Mouse (Mus musculus) Muller cell, postnatal 12 days (primary cell): ENCODE data around the gene Hcst.

ENCODE experiments used
- DNase-seq: peaks from one replicate; pipeline ENCODE4 v3.0.0-alpha.2; 2015; ENCODE audit errors: inconsistent ontology term

Hcst gene

DNA sequence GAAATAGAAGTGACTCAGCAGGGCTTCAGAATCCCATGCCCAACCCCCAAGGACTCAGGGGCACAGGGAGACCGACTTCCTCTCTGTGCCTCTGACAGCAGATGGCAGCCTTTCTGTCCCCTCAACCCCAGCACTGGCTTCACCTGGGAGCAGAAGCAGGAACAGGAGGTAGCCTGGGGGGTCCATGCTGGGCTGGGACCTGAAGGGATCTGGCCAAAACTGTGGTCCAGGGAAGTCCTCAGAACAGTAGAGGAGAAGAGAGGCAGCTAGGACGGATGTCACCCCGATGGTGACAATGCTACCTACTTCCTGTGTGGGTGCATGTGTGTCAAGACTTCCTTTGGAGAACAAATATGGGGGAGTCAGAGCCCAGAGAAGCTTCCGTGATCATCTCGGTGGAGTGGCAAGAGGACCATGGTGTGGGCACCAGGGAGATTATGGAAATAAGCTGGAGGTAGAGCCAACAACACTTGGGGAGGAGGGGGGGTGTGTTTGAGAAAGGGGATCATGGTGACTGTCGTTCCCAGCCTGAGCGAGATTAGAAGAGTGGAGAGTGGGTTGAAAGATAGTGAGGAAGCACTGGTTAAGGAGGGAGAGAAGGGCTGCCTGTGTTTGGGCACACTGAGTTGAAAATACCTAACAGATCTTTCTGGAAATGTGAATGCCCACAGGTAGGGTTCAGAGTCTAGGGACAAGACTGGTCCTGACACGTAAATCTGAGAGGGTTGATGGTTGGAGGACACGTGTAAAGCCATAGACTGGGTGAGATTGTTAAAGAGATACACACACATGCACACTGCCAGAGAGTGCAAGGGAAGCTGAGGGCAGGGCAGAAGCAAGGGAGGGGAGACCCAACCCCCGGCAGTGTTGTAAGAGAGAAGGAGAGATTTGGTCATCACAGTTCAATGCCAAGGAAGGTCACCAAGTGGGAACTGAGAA, at the start of gene Hcst:
Gene Hcst (minus strand): TSS at position 294 of the 939 bp plus-strand sequence.
- DNase-seq, result no peak

DNA sequence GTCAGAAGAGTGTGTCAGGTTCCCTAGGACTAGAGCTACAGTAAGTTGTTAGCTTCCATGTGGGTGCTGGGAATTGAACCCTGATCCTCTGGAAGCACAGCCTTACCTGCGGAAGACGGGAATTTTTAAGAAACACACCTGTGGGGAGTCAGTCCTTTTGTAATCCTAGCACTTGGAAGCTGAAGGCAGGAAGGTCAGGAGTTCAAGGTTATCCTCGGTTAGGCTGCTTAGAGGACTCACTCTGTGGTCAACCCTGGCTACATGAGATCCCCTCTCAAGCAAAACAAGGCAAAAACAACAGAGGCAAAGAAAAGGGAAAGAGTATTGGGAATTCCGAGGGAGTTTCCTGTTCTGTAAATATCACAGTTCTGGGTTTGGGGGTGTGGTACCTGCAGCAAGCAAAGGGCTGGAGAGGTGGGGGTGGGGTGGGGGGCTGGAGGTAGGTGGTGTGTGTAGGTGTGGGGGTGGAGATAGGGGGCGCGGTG, 45.2 kb upstream of the Hcst start:
- no peak for DNase-seq

DNA sequence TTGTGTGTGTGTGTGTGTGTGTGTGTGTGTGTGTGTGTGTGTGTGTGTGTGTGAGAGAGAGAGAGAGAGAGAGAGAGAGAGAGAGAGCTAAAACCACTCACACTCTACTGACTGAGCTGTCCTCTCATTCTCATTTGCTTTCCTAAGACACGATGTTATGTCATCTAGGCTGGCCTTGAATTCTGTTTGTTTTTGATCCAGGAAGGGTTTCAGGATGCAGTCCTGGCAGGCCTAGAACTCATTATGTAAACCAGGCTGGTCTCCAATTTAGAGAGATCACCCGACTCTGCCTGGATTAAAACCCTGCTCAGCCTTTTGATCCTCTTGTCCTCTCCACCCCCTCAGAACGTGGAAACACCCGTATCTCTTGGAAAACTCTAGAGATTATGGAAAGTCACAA, 44.3 kb upstream of the Hcst start:
- no peak for DNase-seq

DNA sequence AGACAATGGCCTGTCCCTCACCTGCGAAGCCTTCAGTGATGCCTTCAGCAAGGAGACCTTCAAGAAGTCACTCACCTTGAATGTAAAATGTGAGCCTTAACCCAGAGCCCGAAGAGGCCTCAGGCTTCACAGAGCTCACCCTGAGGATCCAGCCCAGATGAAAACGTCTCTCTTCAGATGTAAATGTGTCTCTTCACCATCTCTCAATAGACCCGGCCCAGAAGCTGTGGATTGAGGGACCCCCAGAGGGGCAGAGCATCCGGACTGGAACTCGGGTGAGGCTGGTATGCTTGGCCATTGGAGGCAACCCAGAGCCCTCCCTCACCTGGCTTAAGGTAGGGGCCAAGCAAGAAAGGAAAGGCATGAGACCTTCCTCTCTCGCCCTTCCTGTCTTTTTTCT, 43.9 kb upstream of the Hcst start:
- no peak for DNase-seq

DNA sequence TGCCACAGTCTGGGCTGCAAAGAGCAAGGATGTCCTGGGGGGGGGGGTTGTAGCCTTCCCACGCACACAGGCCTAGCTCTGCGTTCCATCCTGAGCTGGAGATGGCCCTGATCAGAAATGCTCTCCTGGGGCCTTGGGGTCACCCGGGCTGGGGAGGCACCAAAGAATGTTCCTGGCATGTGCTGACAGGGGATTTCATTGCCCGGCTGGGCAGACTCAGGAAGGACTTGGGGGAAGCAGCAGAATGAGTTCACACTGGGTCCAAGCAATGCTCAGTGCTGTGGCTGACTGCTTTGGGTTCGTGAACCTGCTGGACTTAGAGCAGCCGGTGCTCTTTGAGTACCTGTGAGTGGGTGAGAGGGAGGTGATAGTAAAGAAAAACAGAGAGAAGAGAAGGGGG, 39.8 kb upstream of the Hcst start:
- DNase-seq, result no peak

DNA sequence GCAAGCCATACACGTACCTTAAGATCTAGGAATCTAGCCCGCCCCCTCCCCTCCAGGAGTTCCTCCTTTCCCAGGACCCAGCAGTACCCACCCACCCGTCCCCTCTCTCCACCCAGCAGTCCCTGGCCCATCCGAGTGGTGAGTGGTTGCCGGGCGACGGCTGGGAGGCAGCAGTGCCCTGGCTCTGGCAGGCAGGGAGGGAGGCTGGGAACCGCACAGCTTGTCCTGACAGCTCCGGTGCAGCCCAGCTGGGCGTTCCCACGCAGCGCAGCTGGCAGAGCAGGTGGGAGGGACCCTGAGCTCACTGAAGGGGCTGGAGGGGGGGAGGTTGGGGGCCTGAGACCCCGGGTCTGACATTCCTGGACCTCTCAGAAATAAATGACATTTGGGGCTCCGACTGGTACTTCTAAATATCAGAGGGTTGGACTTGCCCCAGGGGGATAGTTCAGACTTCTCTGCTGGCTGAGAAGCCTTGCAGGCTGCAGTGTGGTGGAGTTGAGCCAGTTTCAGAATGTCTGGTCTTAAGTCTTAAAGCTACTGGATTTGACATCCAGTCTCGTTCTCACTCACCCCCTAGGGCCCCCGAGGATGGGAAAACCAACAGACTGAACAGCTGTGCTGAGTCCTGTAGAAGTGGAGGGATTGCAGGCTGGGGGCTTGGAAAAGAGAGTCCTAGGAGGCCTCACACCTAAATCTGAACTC, 38.1 kb upstream of the Hcst start, which contains the start of the genes Kirrel2 and Nphs1:
Gene Kirrel2 (minus strand): TSS at position 62 of the 702 bp plus-strand sequence.
Gene Nphs1 (plus strand): TSS at position 687 of the 702 bp plus-strand sequence.
- DNase-seq, result no peak

DNA sequence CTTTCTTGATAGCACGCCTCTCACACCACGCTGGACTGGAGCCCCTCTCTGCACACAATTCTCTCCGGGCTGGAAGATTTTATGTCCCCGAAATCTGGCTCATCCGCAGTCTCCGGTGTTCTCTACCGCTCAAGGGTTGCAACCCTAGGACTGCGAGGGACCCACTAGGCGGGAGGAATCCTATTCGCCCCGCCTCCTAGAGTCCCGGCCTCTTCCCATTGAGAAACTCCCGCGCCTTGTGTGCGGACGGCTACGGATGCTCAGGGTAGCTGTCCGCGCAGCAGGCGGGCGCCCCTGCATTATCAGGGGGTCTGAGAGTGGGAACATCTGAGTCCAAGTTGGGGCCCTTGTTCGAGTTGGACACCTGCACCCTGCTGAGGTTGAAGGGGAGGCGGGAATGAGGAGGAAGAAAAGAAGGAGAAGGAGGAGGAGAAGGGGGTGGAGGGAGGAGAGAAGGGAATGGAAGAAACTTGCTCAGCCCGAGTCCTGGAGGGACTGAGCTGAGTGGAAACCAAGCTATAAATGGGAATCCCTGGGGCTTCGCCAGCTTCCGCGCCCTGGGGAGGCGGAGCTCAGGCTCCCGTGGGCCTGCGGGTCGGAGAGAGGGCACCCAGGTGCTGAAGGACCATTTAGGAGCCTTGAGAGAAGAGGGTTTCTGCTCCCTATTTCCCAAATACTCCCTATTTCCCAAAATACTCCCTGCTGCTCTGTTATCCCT, 37.4 kb upstream of the Hcst start:
- no peak for DNase-seq

DNA sequence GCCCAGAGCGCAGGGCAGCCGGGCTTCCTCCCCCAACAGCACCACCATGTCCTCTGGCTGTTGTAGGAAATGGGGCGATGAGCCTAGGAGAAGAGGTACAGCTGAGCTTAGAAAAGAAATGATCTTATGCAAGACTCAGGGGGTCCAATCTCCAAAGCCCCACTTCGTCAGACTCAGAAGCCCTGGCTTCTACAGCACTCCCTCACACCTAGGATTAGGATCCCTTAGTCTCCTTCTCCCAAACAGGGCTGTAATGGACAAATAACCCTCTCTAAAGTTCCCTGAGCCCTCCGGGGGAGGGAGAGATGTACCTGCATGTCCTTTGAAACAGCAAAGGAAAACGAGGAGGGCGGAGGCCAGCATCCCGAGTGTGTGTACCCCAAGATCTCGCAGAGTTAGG, 36.8 kb upstream of the Hcst start:
- DNase-seq, result no peak

DNA sequence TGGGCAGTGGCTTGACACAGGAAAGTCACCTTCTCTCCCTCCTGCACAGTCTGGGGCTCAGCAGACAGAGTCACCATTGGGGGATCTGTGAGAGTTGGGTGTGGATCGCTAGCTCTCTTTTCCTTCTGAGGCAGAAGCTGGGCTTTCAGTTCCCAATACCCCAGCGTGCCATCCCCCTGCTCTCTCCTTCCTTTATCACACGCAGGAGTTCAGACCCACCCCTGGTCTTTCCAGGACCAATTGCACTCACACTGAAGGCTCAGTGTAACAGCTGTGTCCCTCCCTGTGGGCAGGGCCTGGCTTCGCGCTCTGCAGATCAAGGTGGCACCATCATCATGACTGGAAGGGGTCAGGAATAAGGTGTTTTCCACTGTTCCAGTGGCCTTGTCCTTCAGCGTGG, 34.6 kb upstream of the Hcst start:
- DNase-seq, result no peak

DNA sequence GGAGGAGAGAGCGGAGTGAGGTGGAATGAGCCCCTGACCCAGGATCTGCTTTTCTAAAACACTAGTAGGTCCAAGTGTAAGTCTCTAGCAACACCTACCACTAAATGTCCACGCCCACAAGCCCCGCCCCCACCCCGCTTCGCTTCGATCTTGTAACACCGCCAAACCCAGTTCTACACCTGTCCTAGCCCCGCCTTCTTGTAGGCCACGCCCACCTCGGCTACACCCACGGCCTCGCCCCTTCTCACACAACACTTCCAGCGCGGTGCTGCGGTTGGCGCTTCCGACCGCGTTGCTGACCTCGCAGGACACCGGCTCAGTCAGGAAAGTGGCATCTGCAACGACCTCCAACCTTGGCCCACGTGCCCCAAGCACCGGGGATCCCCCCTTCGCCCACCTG, 34.1 kb upstream of the Hcst start:
- no peak for DNase-seq

DNA sequence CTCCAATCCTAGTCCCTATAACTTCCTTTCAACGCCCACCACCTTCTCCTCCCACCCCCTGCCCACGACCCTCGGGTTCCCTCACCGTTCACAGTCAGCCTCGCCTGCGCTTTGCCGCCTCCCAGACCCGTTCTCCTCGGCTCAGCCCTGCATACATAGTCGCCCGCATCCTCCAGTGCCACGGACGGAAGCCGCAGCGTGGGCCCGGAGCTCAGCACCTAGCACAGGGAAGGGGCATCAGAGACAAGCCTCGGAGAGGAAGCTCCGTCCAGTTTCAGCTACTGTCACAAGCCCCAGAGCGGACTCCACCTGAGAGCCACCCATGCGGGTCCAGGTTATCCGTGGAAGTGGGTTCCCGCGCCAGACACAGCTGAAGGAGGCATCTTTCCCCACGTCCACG, 33.7 kb upstream of the Hcst start:
- DNase-seq, result no peak

DNA sequence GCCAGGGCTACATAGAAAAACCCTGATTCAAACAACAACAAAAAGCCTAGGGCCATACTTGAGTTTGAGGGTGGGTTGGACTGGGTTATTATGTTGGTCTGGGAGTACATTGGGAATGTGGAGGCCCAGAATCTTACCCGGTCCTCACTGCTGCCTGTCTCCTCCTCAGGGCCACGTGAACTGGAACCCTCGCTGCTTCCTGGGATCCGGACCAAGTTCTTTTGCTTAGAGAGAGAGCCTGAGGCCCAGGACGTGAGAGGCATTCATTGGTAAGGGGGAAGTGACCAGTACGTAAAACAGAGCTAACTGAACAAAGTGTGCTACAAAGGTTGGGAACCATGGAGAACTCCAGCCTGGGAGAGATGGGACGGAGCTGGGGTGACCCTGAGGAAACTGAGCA, 30.6 kb upstream of the Hcst start:
- no peak for DNase-seq

DNA sequence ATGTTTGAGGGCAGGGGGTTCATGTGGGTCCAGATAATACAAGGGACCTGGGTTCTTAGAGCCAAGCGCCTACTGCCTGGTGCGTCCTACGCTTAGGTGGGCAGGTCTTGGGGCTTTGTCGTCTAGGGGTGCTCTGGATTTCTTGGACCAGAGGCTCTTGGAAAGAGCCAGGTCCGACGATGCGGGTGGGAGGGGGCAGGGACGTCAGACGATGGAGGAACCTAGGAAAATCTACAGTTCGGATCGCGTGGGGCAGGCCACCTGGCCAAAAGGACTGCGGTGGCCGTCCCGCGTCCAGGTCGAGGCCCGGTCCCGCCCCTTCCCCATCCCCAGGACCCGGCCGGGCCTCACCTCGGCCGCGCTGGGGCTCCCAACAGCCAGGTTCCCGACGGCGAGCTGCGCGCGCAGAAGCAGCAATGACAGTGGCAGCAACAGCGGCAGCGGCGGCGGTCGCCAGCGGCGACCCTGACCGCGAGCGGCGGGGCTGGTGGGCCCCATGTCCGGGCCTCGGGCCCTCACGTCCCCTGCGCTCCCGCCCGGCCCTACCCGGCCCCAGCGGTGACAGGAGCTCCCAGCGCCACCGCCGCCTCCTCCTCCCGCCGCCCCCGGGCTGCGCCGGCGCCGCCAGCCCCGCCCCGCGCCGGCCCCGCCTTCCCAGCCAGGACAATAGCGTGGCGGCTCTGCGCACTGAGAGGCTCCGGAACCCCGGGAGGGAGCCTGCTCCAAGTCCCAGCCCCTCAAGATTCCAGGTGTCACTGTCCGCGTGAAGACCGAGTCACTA, 25.5 kb upstream of the Hcst start, which contains the start of gene Aplp1:
Gene Aplp1 (minus strand): TSS at position 565 of the 781 bp plus-strand sequence.
- peak; percentile 65 for DNase-seq

DNA sequence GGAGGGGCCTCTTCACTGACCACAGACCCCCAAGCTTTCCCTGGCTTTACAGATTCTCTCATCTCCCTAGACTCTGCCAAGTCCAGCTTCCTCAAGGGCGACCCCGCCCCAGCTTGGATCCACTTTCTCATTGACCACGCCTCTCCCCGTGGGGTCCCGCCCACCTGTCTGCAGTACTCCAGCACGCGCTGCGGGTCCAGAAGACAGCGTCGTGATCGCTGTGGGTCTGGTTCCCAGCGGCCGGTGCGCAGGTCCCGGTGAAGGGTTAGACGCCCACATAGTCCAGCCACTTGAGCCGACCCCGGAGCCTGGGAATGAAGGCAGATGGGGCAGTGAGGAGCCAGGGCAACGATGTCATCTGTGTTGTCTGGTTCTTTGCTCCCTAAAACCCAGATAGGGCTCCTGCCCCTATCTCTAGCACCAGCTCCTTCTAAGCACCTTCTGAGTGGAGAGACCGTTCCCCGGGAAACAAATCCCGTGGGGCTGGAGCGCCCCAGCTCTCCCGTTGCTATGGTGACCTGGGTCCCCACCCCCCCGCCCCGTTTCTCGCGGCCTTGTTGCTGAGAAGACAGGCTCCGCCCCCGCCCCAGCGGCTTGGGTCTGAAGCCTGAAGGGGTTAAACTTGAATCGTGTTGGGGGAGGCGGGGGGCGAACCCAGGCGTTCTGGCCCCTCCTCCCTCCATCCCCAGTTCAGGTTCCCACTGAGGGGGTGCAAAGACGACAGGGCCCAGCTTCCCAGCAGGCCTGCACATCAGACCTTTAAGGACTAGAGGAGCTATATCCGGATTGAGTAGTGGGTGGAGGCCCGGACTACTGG, 24.7 kb upstream of the Hcst start:
- no peak for DNase-seq

DNA sequence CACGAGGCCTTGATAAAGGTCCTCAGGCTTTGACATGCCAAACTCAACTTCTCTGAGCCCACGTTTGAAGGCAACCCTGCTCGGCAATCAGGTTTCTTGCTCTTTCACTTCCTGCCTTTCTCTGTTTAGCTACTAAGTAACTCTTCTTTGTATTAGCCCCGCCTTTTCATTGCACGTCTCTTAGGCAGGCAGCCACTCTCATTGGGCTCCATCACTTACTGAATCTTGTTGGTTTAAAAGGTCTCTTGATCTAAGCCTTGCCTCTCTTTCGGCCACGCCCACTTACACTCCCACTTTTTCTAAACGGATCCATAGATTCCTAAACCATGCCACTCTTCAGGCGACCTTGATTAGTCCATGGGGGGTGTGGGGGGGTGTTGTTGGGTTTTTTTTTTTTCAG, 24.0 kb upstream of the Hcst start:
- DNase-seq, result no peak

DNA sequence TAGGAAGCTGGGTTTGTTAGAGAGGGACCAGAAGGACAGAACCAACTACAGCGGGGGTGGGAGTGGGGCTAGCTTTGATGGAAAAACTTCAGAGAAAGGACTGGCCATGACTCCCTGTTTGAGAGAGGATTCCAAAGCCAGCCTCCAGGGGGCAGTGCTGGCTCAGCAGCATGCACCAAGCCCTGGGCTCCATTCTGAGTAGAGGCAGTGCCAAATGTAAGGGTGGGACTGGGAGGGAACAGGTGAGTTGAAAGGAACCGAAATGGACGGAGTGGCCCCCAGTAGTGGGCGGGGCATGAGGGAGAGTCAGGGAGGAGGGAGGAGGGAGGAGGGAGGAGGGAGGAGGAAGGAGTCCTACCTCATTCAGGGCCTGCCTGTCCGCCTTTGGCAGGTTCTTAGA, 21.0 kb upstream of the Hcst start:
- DNase-seq, result no peak

DNA sequence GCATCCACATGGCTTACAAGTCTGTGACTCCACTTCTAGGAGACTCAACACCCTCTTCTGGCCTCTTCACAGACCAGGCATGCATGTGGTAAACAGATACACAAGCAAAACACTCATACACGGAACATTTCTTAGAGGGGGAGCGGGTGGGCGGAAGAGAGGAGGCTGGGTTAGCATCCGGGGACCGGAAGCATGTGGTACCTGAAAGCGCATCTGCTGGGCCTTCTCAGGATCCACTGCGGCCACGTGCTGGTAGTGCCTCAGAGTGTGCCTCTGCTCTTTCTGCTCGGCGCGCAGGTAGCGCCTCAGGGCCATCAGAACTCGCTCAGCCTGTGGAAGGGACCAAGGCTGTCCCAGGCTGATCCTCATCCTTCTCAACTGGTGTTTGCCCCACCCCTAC, 20.1 kb upstream of the Hcst start:
- no peak for DNase-seq

DNA sequence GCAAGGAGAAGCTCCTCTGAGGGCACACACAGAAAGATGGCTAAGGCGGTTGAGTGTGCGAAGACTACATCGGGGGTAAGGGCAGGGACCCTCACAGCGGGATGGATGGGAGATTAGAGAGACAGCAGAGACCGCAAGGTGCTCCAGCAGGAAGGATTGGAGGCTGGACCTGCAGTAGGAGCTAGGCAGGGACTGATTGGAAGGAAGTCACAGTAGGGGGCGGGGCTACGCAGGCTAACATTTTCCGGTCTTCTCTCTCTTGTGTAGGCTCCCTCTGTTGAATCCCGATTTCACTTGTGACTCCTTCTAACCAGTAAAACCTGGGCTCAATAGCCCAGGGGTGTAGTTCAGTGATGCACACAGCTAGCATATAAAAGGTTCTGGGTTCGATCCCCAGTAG, 17.2 kb upstream of the Hcst start:
- no peak for DNase-seq

DNA sequence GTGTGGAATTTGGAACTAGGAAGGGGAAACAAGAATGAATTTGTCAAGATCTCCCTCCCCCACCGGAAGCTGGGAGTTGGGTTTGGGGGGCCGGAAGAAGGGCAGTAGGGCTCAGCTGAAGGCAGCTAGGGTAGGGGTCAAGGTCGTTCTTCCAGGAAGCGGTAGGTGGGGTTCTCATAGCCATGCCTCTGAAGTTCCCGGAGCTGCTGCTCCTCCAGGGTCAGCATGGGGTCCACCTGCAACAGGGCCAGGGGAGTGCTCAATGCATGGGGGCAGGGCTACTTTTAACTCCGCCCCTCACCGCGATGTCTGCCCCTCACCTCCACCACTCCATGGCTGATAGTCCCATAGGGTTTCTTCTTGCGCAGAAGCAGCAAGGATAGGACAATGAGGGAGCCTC, 15.5 kb upstream of the Hcst start:
- DNase-seq, result no peak

DNA sequence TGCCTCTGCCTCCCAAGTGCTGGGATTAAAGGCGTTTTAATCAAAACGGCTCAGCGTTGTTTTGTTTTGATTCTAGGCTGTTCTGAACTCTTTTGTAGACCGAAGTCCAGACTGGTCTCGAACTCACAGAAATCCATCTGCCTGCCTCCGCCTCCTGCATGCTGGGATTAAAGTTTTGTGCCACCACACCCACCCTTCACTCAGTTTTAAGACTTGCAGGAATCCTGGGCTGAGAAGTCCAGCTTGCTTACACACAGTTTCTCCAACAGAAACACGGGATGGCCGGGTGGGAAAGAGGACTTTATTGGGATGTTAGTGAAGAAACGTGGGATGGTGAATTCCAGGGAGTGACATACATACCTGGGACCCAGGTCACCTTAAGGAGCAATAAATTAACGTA, 15.0 kb upstream of the Hcst start:
- no peak for DNase-seq
